Mouse (Mus musculus) CH12.LX (cell line): ENCODE data around the gene Upf2. TPM values are rescaled to one million over a fixed set of nuclear protein-coding genes. Genes with fewer than 3 reads are reported as not detected.
A peak's percentile ranks its signal among the peaks of the same experiment; 100 is the strongest.

Source experiments
- DNase-seq: peaks from one replicate; pipeline ENCODE4 v3.0.0-alpha.2; 2013; ENCODE audit errors: extremely low read depth
- H3K27ac ChIP-seq: 2 replicates; pipeline ENCODE4 v1.5.1; 2012; ENCODE audit warnings: low read depth, mild to moderate bottlenecking, control low read depth, moderate library complexity; ENCODE audit not compliant: insufficient read depth
- H3K27me3 ChIP-seq: replicated peaks from 2 replicates; pipeline ENCODE3; 2012; ENCODE audit warnings: inconsistent platforms
- H3K36me3 ChIP-seq, 2 experiments: replicated peaks in 1 of 2; 2 replicates each; pipeline versions ENCODE3 to v1.6.1; 2012; ENCODE audit warnings: inconsistent platforms in 1 of 2, low read length in 1 of 2, mild to moderate bottlenecking in 1 of 2, mixed read lengths in 1 of 2, moderate library complexity in 1 of 2; ENCODE audit not compliant: control insufficient read depth in 1 of 2, insufficient read depth in 1 of 2
- H3K4me1 ChIP-seq, 2 experiments: 2 replicates each; pipeline ENCODE4 v1.6.1; 2012; ENCODE audit warnings: inconsistent platforms in 1 of 2, moderate library complexity in 1 of 2; ENCODE audit not compliant: insufficient read depth in 2 of 2, control insufficient read depth in 1 of 2
- H3K4me2 ChIP-seq: 2 replicates; pipeline ENCODE4 v1.6.1; 2012; ENCODE audit warnings: low read depth, mild to moderate bottlenecking, control low read depth; ENCODE audit not compliant: poor library complexity, insufficient read depth, severe bottlenecking
- H3K4me3 ChIP-seq, 3 experiments: fragments of 150-350 bp in 1 of 3; sonication (generic) in 1 of 3; replicated peaks in 1 of 3; 2 replicates each; pipeline versions ENCODE3 to v1.5.1; 2011 to 2012; ENCODE audit warnings: low read depth in 2 of 3, low read length in 2 of 3, mild to moderate bottlenecking in 2 of 3, moderate library complexity in 2 of 3, control low read depth in 1 of 3, improper control_type of control experiment in 1 of 3, inconsistent platforms in 1 of 3, mixed read lengths in 1 of 3; ENCODE audit not compliant: poor library complexity in 1 of 3
- H3K79me2 ChIP-seq: replicated peaks from 2 replicates; pipeline ENCODE4 v1.6.1; 2012; ENCODE audit warnings: mild to moderate bottlenecking, moderate library complexity; ENCODE audit not compliant: control insufficient read depth, poor library complexity, insufficient read depth, severe bottlenecking; ENCODE audit errors: extremely low read depth
- H3K9ac ChIP-seq: 2 replicates; pipeline ENCODE4 v1.6.1; 2012; ENCODE audit warnings: low read depth, mild to moderate bottlenecking, control low read depth, moderate library complexity; ENCODE audit not compliant: insufficient read depth
- H3K9me3 ChIP-seq: replicated peaks from 2 replicates; pipeline ENCODE3; 2012; ENCODE audit warnings: low read length, inconsistent platforms, mixed read lengths
- CHD2 ChIP-seq: IDR thresholded peaks from 2 replicates; pipeline ENCODE4 v1.6.1; 2011; ENCODE audit warnings: low read length, improper control_type of control experiment
- CTCF ChIP-seq, 2 experiments: IDR thresholded peaks in 1 of 2; conservative IDR thresholded peaks in 1 of 2; 2 replicates each; pipeline ENCODE4 v1.5.1; 2011 to 2012; ENCODE audit warnings: low read depth in 2 of 2, low read length in 2 of 2, improper control_type of control experiment in 1 of 2, inconsistent platforms in 1 of 2, mild to moderate bottlenecking in 1 of 2, moderate library complexity in 1 of 2
- ETS1 ChIP-seq: conservative IDR thresholded peaks from 2 replicates; pipeline ENCODE4 v1.6.1; 2012; ENCODE audit warnings: low read depth, mild to moderate bottlenecking, inconsistent platforms, low read length, improper control_type of control experiment, moderate library complexity
- HCFC1 ChIP-seq: IDR thresholded peaks from 2 replicates; pipeline ENCODE4 v1.6.1; 2012; ENCODE audit warnings: low read depth, mild to moderate bottlenecking, inconsistent platforms, low read length, improper control_type of control experiment
- IRF4 ChIP-seq: IDR thresholded peaks from 2 replicates; pipeline ENCODE4 v1.6.1; 2014; ENCODE audit warnings: low read depth, mild to moderate bottlenecking, inconsistent platforms, low read length, improper control_type of control experiment
- JUN ChIP-seq: IDR thresholded peaks from 2 replicates; pipeline ENCODE4 v1.6.1; 2011; ENCODE audit warnings: low read depth, mild to moderate bottlenecking, low read length, improper control_type of control experiment, moderate library complexity; ENCODE audit not compliant: insufficient read depth
- KAT2A ChIP-seq: IDR thresholded peaks from 2 replicates; pipeline ENCODE4 v1.6.1; 2012; ENCODE audit warnings: low read length, improper control_type of control experiment, inconsistent platforms; ENCODE audit not compliant: insufficient replicate concordance
- PAX5 ChIP-seq: IDR thresholded peaks from 2 replicates; pipeline ENCODE4 v1.6.1; 2012; ENCODE audit warnings: low read length, inconsistent platforms, mixed read lengths
- SMC3 ChIP-seq: IDR thresholded peaks from 2 replicates; pipeline ENCODE4 v1.6.1; 2011; ENCODE audit warnings: low read depth, low read length, improper control_type of control experiment
- TCF12 ChIP-seq: IDR thresholded peaks from 2 replicates; pipeline ENCODE4 v1.6.1; 2014; ENCODE audit warnings: low read depth, mild to moderate bottlenecking, inconsistent platforms, low read length, improper control_type of control experiment
- dilution Hi-C: fragments of 300-500 bp; cut with MboI; formaldehyde crosslinking; loops from 2 replicates; pipeline ENCODE4 v1.14.3; 2020; ENCODE audit warnings: low sequenced_read_pairs; ENCODE audit not compliant: extremely low pct_unique_long_range_greater_than_20kb, extremely low pct_ligation_motif_present
- in situ Hi-C: fragments of 300-500 bp; cut with MboI; formaldehyde crosslinking; loops from 3 replicates; pipeline ENCODE4 v1.14.3; 2019; ENCODE audit warnings: low sequenced_read_pairs, low pct_ligation_motif_present, low pct_unique_long_range_greater_than_20kb, mixed read lengths
- polyA plus RNA-seq: library from polyadenylated mRNA; unstranded; fragments of >175 nt; gene quantifications from 2 replicates; pipeline ENCODE4 v1.2.1, GENCODE M21; 2012; ENCODE audit warnings: low read depth; ENCODE audit not compliant: insufficient read length
- total RNA-seq, 2 experiments: library from RNA; depleted of rRNA; stranded (reverse); fragments of 300-350 nt in 1 of 2; fragments of >200 nt in 1 of 2; gene quantifications; 2 replicates each; pipeline ENCODE4 v1.2.3; 2012 to 2014

Gene Upf2
- total and polyA plus RNA-seq, 3 experiments: 9.3 to 27.0 (median 13.4) TPM

GRCm38 (mm10) chr2:5911282-5911965, 39.8 kb upstream of the Upf2 start:
- Histone ChIP-seq H3K9me3 (no peaks in the 10 kb centered on the region), H3K4me3 (no peak overlapping the region), H3K4me1 (peaks cover 4 to 5% of the 10 kb centered on the region in 2 experiments; a peak in 1 of 4 replicates), H3K79me2 (no peaks in the 10 kb centered on the region), H3K27ac (no peak overlapping the region), H3K9ac (no peak overlapping the region), H3K4me2 (peak overlapping the region; percentile 57), H3K36me3 (no peaks in the 10 kb centered on the region), H3K27me3 (no peaks in the 10 kb centered on the region)
- dilution Hi-C loops: no loop called here
- in situ Hi-C loops: no loop called here
- TF ChIP-seq TCF12: peak; percentile 39; the same call in 1 of the 2 replicates
- TF ChIP-seq JUN: no peak
- TF ChIP-seq IRF4: 0 out of 2 replicates have a peak, but pooled peaks have one; percentile 26
- no peak for DNase-seq

GRCm38 (mm10) chr2:5922823-5923222, 28.4 kb upstream of the Upf2 start:
- Histone ChIP-seq H3K27me3 (no peaks in the 10 kb centered on the region), H3K79me2 (no peaks in the 10 kb centered on the region), H3K4me2 (no peak overlapping the region), H3K9me3 (no peaks in the 10 kb centered on the region), H3K4me3 (no peak overlapping the region), H3K4me1 (peaks cover 6 to 9% of the 10 kb centered on the region in 2 experiments; a peak in 3 of 4 replicates), H3K27ac (no peak overlapping the region), H3K36me3 (no peaks in the 10 kb centered on the region), H3K9ac (no peak overlapping the region)
- in situ Hi-C loops: no loop called here
- TF ChIP-seq HCFC1 (no peak), KAT2A (no peak), PAX5 (no peak), CHD2 (no peak), CTCF (conservative IDR thresholded peaks at IDR 0.05 in 1 of 2, IDR thresholded peaks at IDR 0.05 in 1 of 2; ENCODE audit: low read depth in 2 of 2, low read length in 2 of 2) (no peak), SMC3 (no peak), ETS1 (no peak)
- DNase-seq: no peak
- dilution Hi-C loops: no loop called here

GRCm38 (mm10) chr2:5923786-5924185, 27.5 kb upstream of the Upf2 start:
- no peak for TF ChIP-seq HCFC1
- Histone ChIP-seq H3K9ac (no peak overlapping the region), H3K9me3 (no peaks in the 10 kb centered on the region), H3K79me2 (no peaks in the 10 kb centered on the region), H3K4me2 (no peak overlapping the region), H3K27ac (no peak overlapping the region), H3K4me1 (peaks cover 9 to 10% of the 10 kb centered on the region in 2 experiments), H3K36me3 (no peaks in the 10 kb centered on the region), H3K4me3 (no peak overlapping the region), H3K27me3 (no peaks in the 10 kb centered on the region)
- no peak for DNase-seq
- dilution Hi-C loops: no loop called here
- in situ Hi-C loops: no loop called here
